Mouse (Mus musculus) cortical plate, adult 2 months (tissue): ENCODE results near the gene Psmb7. TPM values are rescaled to one million over a fixed set of nuclear protein-coding genes. Genes with fewer than 3 reads are reported as not detected.

Experiments used
- H3K27ac ChIP-seq: fragments of 200-500 bp; 2 replicates; pipeline ENCODE4 v1.5.1; 2012; ENCODE audit warnings: low read length, control low read depth, inconsistent platforms; ENCODE audit not compliant: insufficient read depth
- H3K4me1 ChIP-seq: fragments of 200-500 bp; 2 replicates; pipeline ENCODE4 v1.6.1; 2011; ENCODE audit warnings: low read length; ENCODE audit not compliant: control insufficient read depth, insufficient read depth
- H3K4me3 ChIP-seq: fragments of 200-500 bp; 2 replicates; pipeline ENCODE4 v1.5.1; 2011; ENCODE audit warnings: mild to moderate bottlenecking, low read length, control low read depth; ENCODE audit not compliant: insufficient read depth
- CTCF ChIP-seq: fragments of 200-500 bp; IDR thresholded peaks from 2 replicates; pipeline ENCODE4 v1.5.1; 2011; ENCODE audit warnings: mild to moderate bottlenecking, control low read depth, low read length; ENCODE audit not compliant: insufficient read depth; ENCODE audit errors: extremely low read depth
- POLR2A ChIP-seq: fragments of 200-500 bp; IDR thresholded peaks from 2 replicates; pipeline ENCODE4 v1.6.1; 2011; ENCODE audit warnings: mild to moderate bottlenecking, low read length, control low read depth; ENCODE audit not compliant: insufficient read depth; ENCODE audit errors: extremely low read depth
- polyA plus RNA-seq: library from polyadenylated mRNA; depleted of rRNA; stranded (reverse); fragments of >200 nt; gene quantifications from 2 replicates; pipeline ENCODE4 v1.2.3, GENCODE M21; 2012

Psmb7 gene
- polyA plus RNA-seq, 1 experiment: 242 TPM

- Histone ChIP-seq H3K27ac (no peak overlapping the region), H3K4me3 (no peak overlapping the region), H3K4me1 (no peaks in the 10 kb centered on the region)
- TF ChIP-seq POLR2A: no peak
- no peak for TF ChIP-seq CTCF
Measured at GRCm38 (mm10) chr2:38547793-38548517, 95.9 kb downstream of the Psmb7 start.

DNA sequence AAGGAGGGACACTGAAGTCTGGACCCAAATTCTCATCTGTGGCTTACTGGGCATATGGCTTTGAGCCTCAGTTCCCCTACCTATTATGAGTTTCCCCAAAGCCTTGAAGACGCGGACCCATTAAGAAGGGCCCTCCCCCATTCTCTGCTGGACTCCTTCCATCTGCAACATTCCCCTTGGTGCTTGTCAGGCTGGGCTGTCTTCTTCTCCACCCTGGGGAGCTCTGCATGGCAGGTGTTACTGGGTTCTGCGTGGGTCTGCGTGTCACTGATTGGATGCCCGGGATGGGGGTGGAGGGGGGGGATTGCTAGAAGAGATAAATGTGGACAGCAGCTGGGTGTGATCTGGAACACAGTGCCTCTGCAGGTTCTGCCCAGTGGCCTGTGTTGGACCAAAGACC lies 97.1 kb downstream of the Psmb7 start:
- Histone ChIP-seq H3K27ac (no peak overlapping the region), H3K4me3 (no peak overlapping the region), H3K4me1 (no peaks in the 10 kb centered on the region)
- TF ChIP-seq POLR2A: no peak
- TF ChIP-seq CTCF: no peak

DNA sequence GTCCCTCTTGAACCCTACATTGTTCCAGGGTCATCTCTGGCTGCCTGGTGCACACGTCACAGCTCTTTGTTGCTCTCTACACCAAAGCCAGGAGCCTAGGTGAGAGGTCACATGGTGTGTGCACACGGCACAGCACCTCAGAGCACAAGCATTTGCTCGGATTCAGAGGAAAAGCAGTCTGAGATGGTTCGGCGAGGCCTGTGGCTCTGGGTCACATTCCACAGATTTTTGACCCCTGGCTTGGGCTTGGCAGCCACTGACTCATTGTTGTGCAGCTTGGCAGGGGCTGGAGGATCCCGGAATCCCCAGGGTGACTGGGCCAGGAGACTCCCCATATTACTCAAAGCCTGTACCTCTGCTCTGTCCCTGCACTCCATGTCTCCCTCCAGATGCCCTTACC lies 97.7 kb downstream of the Psmb7 start:
- TF ChIP-seq CTCF (no peak), POLR2A (no peak)
- H3K27ac ChIP-seq: no peak overlapping the region
- no peaks in the 10 kb centered on the region for H3K4me1 ChIP-seq
- H3K4me3 ChIP-seq: no peak overlapping the region

DNA sequence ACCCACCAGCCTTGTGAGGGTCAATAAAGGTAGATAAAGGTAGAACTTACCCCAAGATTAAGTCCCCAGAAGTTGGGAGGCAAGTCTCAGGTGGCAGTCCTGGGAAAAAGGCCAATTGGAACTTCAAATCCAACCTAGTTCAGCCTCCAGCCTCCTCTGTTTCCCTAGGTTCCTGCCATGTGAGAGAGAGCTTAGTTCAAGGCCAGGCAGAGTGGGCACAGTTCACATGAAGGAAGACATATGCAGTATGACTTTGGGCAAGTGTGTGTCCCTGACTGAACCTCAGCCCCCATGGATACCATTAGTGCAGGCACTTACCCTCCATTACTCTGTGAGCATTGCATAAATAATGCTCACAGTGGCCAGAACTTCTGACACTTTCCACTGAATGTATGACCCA lies 98.2 kb downstream of the Psmb7 start:
- Histone ChIP-seq H3K4me3 (no peak overlapping the region), H3K4me1 (no peaks in the 10 kb centered on the region), H3K27ac (no peak overlapping the region)
- no peak for TF ChIP-seq POLR2A
- TF ChIP-seq CTCF: no peak

GRCm38 (mm10) chr2:38544982-38545381 lies 98.9 kb downstream of the Psmb7 start:
- Histone ChIP-seq H3K4me1 (no peaks in the 10 kb centered on the region), H3K27ac (no peak overlapping the region), H3K4me3 (no peak overlapping the region)
- TF ChIP-seq CTCF (no peak), POLR2A (no peak)

GRCm38 (mm10) chr2:38544341-38544740 lies 99.5 kb downstream of the Psmb7 start:
- H3K27ac ChIP-seq: no peak overlapping the region
- H3K4me1 ChIP-seq: no peaks in the 10 kb centered on the region
- no peak for TF ChIP-seq POLR2A

GRCm38 (mm10) chr2:38543158-38543557 lies 100.7 kb downstream of the Psmb7 start:
- Histone ChIP-seq H3K4me3 (no peak overlapping the region), H3K27ac (no peak overlapping the region), H3K4me1 (no peaks in the 10 kb centered on the region)
- TF ChIP-seq CTCF: no peak
- TF ChIP-seq POLR2A: no peak

More at GRCm38 (mm10) chr2:38544341-38544740, 99.5 kb downstream of the Psmb7 start:
- no peak overlapping the region for H3K4me3 ChIP-seq

DNA sequence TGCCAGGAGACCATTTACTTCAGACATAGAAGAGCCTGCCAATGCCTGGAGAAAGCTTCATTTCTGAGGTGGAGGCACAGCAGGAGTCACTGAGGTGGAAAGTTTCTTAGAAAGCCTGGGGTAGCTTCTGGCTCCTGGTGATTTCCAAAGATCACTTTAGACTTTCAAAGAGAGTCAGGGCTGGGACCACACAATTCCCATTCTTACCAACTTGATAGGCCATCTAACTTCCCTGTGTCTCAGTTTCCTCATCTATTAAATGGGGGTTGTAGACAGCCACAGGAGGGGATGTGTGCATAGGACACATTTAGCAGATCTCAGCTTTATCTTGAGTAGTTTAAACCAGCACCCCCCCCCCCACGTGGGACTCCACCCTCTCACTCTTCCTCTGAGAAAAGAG lies 101.5 kb downstream of the Psmb7 start:
- no peak overlapping the region for H3K27ac ChIP-seq
- H3K4me1 ChIP-seq: no peaks in the 10 kb centered on the region
- H3K4me3 ChIP-seq: no peak overlapping the region
- TF ChIP-seq CTCF (no peak), POLR2A (no peak)

- Histone ChIP-seq H3K27ac (no peak overlapping the region), H3K4me1 (no peaks in the 10 kb centered on the region), H3K4me3 (no peak overlapping the region)
- TF ChIP-seq POLR2A (no peak), CTCF (no peak)
Measured at GRCm38 (mm10) chr2:38541570-38541969, 102.3 kb downstream of the Psmb7 start.

DNA sequence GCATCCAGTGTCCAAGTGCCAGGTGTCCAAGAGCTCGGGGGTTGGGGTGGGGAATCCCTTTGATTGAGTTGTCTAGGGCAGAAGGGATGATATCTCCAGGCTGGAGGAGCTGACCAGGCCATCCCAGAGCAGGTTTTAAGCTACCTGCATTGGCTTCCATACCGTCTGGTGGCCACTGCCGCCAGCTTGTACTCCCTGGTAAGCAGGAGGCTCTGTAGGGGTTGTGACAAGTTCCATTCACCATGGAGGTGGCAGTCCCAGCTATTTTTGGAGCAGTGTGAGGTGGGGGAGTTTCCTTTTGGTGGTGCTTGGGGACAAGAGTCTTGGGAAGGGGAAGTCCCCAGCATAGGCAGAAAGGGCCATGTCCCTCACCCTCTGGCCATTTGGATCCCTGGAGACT lies 102.8 kb downstream of the Psmb7 start:
- Histone ChIP-seq H3K4me1 (peaks cover 2% of the 10 kb centered on the region; the same call in 1 of the 2 replicates), H3K27ac (no peak overlapping the region), H3K4me3 (no peak overlapping the region)
- TF ChIP-seq POLR2A: no peak
- no peak for TF ChIP-seq CTCF

- H3K4me1 ChIP-seq: peaks cover 3% of the 10 kb centered on the region; the same call in 1 of the 2 replicates
- TF ChIP-seq CTCF (no peak), POLR2A (no peak)
- no peak overlapping the region for H3K4me3 ChIP-seq
- H3K27ac ChIP-seq: no peak overlapping the region
Measured at GRCm38 (mm10) chr2:38540666-38541065, 103.2 kb downstream of the Psmb7 start.
